Mouse (Mus musculus) hindbrain, embryonic 12.5 days (tissue): ENCODE measurements around the gene Spata18. TPM values are rescaled to one million over a fixed set of nuclear protein-coding genes. Genes with fewer than 3 reads are reported as not detected.
A peak's percentile ranks its signal among the peaks of the same experiment; 100 is the strongest.

Experiments used
- ATAC-seq: fragments of 200-750 bp; cut with Nextera tagmentation; 2 replicates; pipeline ENCODE4 v1.8.0; 2017; ENCODE audit warnings: moderate TSS enrichment; ENCODE audit not compliant: low FRiP score
- H3K27ac ChIP-seq: fragments of 300-500 bp; sonication (generic); 2 replicates; pipeline ENCODE4 v1.5.1; 2016; ENCODE audit warnings: mild to moderate bottlenecking
- H3K27me3 ChIP-seq: fragments of 300-500 bp; sonication (generic); 2 replicates; pipeline ENCODE4 v1.6.1; 2016; ENCODE audit warnings: mild to moderate bottlenecking
- H3K36me3 ChIP-seq: fragments of 300-500 bp; sonication (generic); 2 replicates; pipeline ENCODE4 v1.6.1; 2016; ENCODE audit warnings: mild to moderate bottlenecking
- H3K4me1 ChIP-seq: fragments of 300-500 bp; sonication (generic); 2 replicates; pipeline ENCODE4 v1.6.1; 2016
- H3K4me2 ChIP-seq: fragments of 300-500 bp; sonication (generic); replicated peaks from 2 replicates; pipeline ENCODE4 v1.6.1; 2016; ENCODE audit warnings: mild to moderate bottlenecking
- H3K4me3 ChIP-seq: fragments of 300-500 bp; sonication (generic); 2 replicates; pipeline ENCODE4 v1.5.1; 2016; ENCODE audit warnings: mild to moderate bottlenecking
- H3K9ac ChIP-seq: fragments of 300-500 bp; sonication (generic); 2 replicates; pipeline ENCODE4 v1.6.1; 2016; ENCODE audit warnings: mild to moderate bottlenecking, moderate library complexity
- H3K9me3 ChIP-seq: fragments of 300-500 bp; sonication (generic); replicated peaks from 2 replicates; pipeline ENCODE4 v1.6.1; 2016; ENCODE audit warnings: mild to moderate bottlenecking
- WGBS: fragments of 180-500 bp; shearing (Covaris S2); methylation state at CpG from one replicate; pipeline ENCODE4 v1.1.7; 2016; 5-methylcytosine and 5-hydroxymethylcytosine counted together
- polyA plus RNA-seq: library from polyadenylated mRNA; unstranded; fragments of >200 nt; fragmentation: Nextera tagmentation; extraction: Ambion mirVana; gene quantifications from 2 replicates; pipeline ENCODE4 v1.2.1, GENCODE M21; 2016

Gene Spata18
- polyA plus RNA-seq, 1 experiment from 2014 or later = 0.90 TPM

DNA sequence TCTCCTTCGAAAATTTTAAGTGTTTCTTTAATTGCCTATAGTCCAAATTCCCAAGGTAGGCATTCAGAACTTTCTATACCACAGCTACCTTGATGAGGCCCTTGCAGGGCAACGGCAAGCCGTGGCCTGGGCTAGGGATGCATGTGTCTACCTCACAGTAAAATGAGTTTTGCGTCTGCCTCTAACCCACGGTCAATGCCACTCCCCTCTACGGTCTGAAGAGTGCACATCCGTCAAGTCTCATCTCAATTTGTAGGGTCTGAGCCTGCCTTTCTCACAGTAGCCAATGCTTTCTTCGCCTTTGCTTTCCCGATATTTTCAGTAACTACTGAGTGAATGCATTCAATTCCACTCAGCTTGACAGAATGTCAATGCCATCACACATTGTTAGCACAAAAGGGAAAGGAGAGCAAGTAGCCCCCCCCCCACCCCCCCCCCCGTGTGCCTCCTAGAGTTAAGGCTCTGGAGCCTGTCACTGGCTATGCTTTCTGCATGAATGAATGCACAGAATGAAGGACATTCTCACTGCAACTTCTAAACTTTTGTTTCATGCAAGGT is 20.1 kb upstream of the Spata18 start:
- H3K27ac ChIP-seq = no peak overlapping the region
- no peak for ATAC-seq
- WGBS = 40% methylated on average over 10 of the region's 10 CpGs
- no peak overlapping the region for H3K9ac ChIP-seq
- H3K4me2 ChIP-seq = no peak overlapping the region
- H3K4me3 ChIP-seq = no peak overlapping the region
- H3K4me1 ChIP-seq = peaks cover 9% of the 10 kb centered on the region
- 0 out of 2 replicates have a peak, but pooled peaks cover 4% of the 10 kb centered on the region for H3K9me3 ChIP-seq
- no peaks in the 10 kb centered on the region; the same call in 1 of the 2 replicates for H3K27me3 ChIP-seq
- H3K36me3 ChIP-seq = peaks cover 22% of the 10 kb centered on the region

GRCm38 (mm10) chr5:73632291-73632690 is 18.9 kb upstream of the Spata18 start, which contains the start of gene Lrrc66:
Gene Lrrc66, minus strand, starts transcription at chr5:73632526.
- H3K4me1 ChIP-seq = peaks cover 9% of the 10 kb centered on the region
- no peaks in the 10 kb centered on the region for H3K27me3 ChIP-seq
- H3K36me3 ChIP-seq = peaks cover 24% of the 10 kb centered on the region
- no peak within 1 kb of the TSS for H3K27ac ChIP-seq
- 82% methylated on average over 8 of the region's 8 CpGs for WGBS
- no peak for ATAC-seq
- H3K4me3 ChIP-seq = no peak within 1 kb of the TSS
- H3K9me3 ChIP-seq = 0 out of 2 replicates have a peak, but pooled peaks cover 4% of the 10 kb centered on the region
- H3K9ac ChIP-seq = no peak within 1 kb of the TSS
- H3K4me2 ChIP-seq = no peak within 1 kb of the TSS

DNA sequence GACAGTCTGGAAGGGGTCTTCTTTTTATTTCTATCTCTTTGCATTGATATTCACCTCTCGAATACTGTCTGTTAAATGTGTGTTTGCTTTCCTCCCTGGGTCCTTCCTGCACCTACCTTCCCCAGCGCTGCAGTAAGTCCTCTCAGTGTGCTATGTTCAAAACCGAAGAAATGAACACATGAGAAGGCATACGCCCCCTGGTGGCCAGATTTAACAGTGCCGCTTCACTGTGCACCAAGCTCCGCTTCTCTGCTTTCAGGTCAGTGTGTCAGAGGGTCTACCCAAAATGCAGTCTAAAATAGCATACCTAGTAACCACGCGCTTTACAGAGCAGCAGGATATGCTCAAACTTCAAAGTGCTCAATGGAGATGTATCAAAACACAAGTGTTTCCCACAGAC is 18.0 kb upstream of the Spata18 start:
- no peak for ATAC-seq
- 51% methylated on average over 8 of the region's 8 CpGs for WGBS
- H3K27ac ChIP-seq = no peak overlapping the region

DNA sequence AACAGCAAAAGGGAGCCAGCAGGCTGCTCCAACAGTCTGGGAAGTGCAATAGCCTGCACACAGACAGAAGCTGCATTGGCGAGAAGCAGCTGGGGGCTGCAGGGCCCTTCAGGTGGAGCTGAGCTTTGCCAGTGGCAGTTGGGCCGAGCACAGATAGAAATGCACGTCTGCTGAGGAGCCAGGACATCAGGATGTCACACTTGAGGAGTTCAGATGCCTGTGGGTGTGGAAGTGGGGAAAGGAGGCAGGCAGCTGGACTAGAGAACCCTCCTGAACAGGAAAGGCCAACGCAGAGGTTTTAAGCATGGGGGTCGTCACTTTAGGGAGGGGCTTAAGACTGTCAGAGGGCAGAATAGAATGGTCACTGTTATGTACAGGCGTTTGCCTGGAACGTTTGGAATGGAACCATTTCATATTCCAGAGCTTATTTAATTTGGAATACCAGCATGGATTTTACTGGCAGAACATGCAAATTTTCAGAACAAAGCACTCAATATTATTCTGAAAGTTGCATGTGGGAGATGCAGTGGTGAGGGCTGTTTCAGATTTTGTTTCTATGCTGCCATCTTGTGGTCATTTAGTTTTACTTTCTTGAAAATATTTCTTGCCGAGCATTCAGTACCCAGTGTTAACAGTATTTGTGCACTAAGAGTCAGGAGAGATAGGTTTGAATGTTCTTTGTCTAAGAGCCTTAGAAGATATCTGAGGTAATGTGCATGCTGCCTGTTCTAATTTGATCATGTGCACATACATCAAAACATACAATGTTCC is 13.7 kb upstream of the Spata18 start:
- no peak overlapping the region for H3K27ac ChIP-seq
- H3K4me1 ChIP-seq = no peaks in the 10 kb centered on the region
- ATAC-seq = peak; percentile 55
- H3K9me3 ChIP-seq = 0 out of 2 replicates have a peak, but pooled peaks cover 4% of the 10 kb centered on the region
- H3K9ac ChIP-seq = no peak overlapping the region
- no peak overlapping the region for H3K4me2 ChIP-seq
- no peaks in the 10 kb centered on the region for H3K27me3 ChIP-seq
- 43% methylated on average over 8 of the region's 8 CpGs for WGBS
- no peak overlapping the region for H3K4me3 ChIP-seq
- peaks cover 41% of the 10 kb centered on the region for H3K36me3 ChIP-seq

More for the DNA sequence above, 18.0 kb upstream of the Spata18 start:
- Histone ChIP-seq H3K4me2 (no peak overlapping the region), H3K9ac (no peak overlapping the region), H3K9me3 (0 out of 2 replicates have a peak, but pooled peaks cover 4% of the 10 kb centered on the region), H3K4me3 (no peak overlapping the region), H3K4me1 (peaks cover 9% of the 10 kb centered on the region), H3K36me3 (peaks cover 24% of the 10 kb centered on the region), H3K27me3 (no peaks in the 10 kb centered on the region)

DNA sequence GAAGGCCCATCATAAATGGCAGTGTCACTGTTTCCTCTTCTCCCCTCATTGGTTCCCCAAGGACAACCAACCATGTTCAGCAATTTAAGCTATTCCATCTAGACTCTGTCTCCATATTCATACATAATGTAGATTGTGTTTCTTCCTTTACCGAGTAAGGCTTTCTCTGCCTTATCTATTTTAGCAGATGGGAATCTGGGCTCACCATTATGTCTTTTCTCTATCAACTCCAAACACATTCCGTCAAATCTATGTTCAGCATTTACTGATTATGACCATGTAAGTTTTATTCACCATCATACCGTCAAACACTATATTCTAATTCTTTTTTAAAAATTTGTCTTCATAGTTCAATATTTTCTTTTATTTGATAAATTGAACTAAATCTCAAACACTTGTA is 10.1 kb upstream of the Spata18 start:
- H3K27me3 ChIP-seq = no peaks in the 10 kb centered on the region
- H3K27ac ChIP-seq = no peak overlapping the region
- H3K4me3 ChIP-seq = no peak overlapping the region
- no peak for ATAC-seq
- no peaks in the 10 kb centered on the region for H3K4me1 ChIP-seq
- no peak overlapping the region for H3K4me2 ChIP-seq
- WGBS = 89% methylated on average over 3 of the region's 3 CpGs
- no peaks in the 10 kb centered on the region for H3K9me3 ChIP-seq
- H3K9ac ChIP-seq = no peak overlapping the region
- H3K36me3 ChIP-seq = peaks cover 20% of the 10 kb centered on the region; the same call in 1 of the 2 replicates

GRCm38 (mm10) chr5:73642091-73642490 is 9.1 kb upstream of the Spata18 start:
- no peak for ATAC-seq
- Histone ChIP-seq H3K27ac (no peak overlapping the region), H3K9ac (no peak overlapping the region), H3K36me3 (peaks cover 17% of the 10 kb centered on the region; the same call in 1 of the 2 replicates), H3K4me2 (no peak overlapping the region), H3K27me3 (no peaks in the 10 kb centered on the region), H3K4me1 (peaks cover 5% of the 10 kb centered on the region; the same call in 1 of the 2 replicates), H3K9me3 (no peaks in the 10 kb centered on the region), H3K4me3 (no peak overlapping the region)
- WGBS = 79% methylated on average over 4 of the region's 4 CpGs

- Histone ChIP-seq H3K36me3 (no peaks in the 10 kb centered on the region; the same call in 1 of the 2 replicates), H3K9me3 (no peaks in the 10 kb centered on the region), H3K4me1 (peaks cover 33% of the 10 kb centered on the region), H3K4me3 (peak within 1 kb of the TSS; percentile 67), H3K27me3 (peaks cover 45% of the 10 kb centered on the region), H3K4me2 (peak within 1 kb of the TSS; percentile 83), H3K9ac (peak within 1 kb of the TSS; percentile 92), H3K27ac (peak within 1 kb of the TSS; percentile 58)
- peak; percentile 88 for ATAC-seq
- WGBS = under 1% methylated on average over 62 of the region's 62 CpGs
Observed at GRCm38 (mm10) chr5:73647261-73647900, 3.8 kb upstream of the Spata18 start, which contains the start of gene Sgcb. Gene Sgcb, minus strand, starts transcription at chr5:73647790.

DNA sequence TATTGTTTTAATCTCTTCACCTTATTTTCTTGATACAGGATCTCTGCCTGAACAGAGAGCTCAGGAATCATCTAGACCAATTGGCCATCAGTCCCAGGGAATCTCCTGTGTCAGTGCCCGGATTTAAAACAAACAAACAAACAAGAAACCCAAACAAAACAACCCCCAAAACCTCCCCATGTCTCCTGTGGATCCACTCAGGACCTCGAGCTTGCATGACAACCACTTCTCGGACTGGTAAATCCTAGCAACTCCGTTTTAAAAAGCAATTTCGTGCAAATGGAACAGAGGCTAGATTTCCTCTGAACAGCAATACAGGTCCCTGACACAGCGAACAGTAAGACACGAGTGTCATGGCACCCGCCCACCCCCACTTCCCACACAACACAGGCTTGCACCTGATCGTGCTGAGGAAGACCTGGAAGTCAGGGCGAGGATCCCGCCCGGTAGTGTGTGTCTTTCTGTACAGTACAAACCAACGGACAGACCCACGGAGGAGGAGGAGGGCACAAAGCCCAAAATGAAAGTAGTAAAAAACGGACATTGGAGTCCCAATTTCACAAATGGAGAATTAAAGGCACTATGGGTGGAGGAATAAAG is 714 bp upstream of the Spata18 start:
- Histone ChIP-seq H3K4me3 (peak overlapping the region; percentile 41), H3K36me3 (no peaks in the 10 kb centered on the region), H3K4me2 (peak overlapping the region; percentile 75), H3K4me1 (peaks cover 33% of the 10 kb centered on the region), H3K27ac (no peak overlapping the region), H3K9me3 (no peaks in the 10 kb centered on the region), H3K27me3 (peaks cover 57% of the 10 kb centered on the region), H3K9ac (peak overlapping the region; percentile 19; the same call in 1 of the 2 replicates)
- no peak for ATAC-seq
- under 1% methylated on average over 15 of the region's 15 CpGs for WGBS

DNA sequence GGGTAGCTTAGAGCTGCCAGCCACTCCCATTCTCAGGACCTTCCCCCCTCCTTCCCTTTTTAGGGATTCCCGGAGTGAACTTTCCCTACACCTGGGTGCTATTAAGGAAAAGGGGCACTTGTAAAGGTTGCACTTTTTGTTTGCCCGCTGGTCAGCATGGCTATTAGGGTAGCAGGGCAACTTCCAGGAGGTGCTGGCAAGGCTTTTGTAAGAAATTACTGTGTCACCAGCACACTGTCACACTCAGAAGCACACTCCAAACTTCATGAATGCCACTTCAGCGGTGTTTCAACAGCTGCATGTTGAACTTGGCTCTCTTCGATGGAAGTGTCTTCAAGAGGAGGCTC is 649 bp downstream of the Spata18 start:
- no peak overlapping the region for H3K27ac ChIP-seq
- H3K36me3 ChIP-seq = no peaks in the 10 kb centered on the region
- WGBS = under 1% methylated on average over 4 of the region's 4 CpGs
- ATAC-seq = no peak
- peak overlapping the region; percentile 75 for H3K4me2 ChIP-seq
- H3K27me3 ChIP-seq = peaks cover 57% of the 10 kb centered on the region
- H3K9ac ChIP-seq = no peak overlapping the region
- H3K4me1 ChIP-seq = peaks cover 27% of the 10 kb centered on the region
- peak overlapping the region; percentile 41 for H3K4me3 ChIP-seq
- no peaks in the 10 kb centered on the region for H3K9me3 ChIP-seq

DNA sequence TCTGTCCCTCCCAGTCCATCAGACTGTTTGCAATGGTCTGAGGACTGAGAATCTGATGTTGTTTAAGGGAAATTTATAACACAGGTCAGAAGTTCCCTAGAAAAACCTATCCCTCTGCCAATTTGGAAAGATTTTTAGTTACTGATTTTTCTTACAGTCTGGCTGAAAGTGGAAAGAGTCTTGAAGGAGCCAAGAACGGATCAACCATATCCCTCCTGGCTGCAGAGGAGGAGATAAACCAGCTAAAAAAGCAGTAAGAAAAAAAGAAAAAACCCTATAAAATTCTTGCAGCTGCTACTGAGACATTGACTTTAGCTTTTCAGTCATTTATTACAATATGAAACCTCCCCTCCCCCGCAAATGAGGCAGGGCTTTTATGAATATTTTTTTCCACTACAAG is 15.5 kb downstream of the Spata18 start:
- no peak for ATAC-seq
- H3K27ac ChIP-seq = no peak overlapping the region
- no peak overlapping the region for H3K9ac ChIP-seq
- H3K4me3 ChIP-seq = no peak overlapping the region
- H3K9me3 ChIP-seq = no peaks in the 10 kb centered on the region
- 0 out of 2 replicates have a peak, but pooled peaks cover 2% of the 10 kb centered on the region for H3K4me1 ChIP-seq
- no peaks in the 10 kb centered on the region for H3K27me3 ChIP-seq
- WGBS = 83% methylated on average over 2 of the region's 2 CpGs
- H3K4me2 ChIP-seq = no peak overlapping the region
- H3K36me3 ChIP-seq = no peaks in the 10 kb centered on the region

DNA sequence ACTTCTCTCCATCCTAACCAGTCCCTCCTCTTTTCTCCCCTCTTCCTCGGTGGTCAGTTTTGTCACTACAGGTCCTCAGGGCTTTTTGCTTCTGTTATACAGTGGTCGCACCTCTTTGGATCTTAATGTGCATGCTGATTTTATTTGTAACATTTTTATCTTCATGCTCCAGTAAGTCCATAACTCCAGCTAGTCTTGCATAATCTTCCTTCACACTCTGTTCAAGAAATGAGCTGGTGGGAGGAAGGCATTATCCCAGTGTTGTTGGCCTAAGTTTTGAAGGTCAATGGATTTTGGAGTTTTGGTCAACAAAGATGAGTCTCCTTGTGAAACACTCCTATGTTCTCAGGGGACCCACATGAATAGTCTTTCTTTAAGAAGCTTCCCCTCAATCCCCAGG is 16.7 kb downstream of the Spata18 start:
- no peak overlapping the region for H3K27ac ChIP-seq
- 80% methylated on average over 2 of the region's 2 CpGs for WGBS
- no peak for ATAC-seq

GRCm38 (mm10) chr5:73669386-73669785 is 18.2 kb downstream of the Spata18 start:
- Histone ChIP-seq H3K9ac (no peak overlapping the region), H3K9me3 (no peaks in the 10 kb centered on the region), H3K27ac (no peak overlapping the region), H3K27me3 (no peaks in the 10 kb centered on the region), H3K4me3 (peak overlapping the region; percentile 10), H3K4me2 (peak overlapping the region; percentile 44), H3K36me3 (no peaks in the 10 kb centered on the region), H3K4me1 (0 out of 2 replicates have a peak, but pooled peaks cover 2% of the 10 kb centered on the region)
- WGBS = 45% methylated on average over 26 of the region's 26 CpGs
- no peak for ATAC-seq

More for the DNA sequence above, 16.7 kb downstream of the Spata18 start:
- H3K27me3 ChIP-seq = no peaks in the 10 kb centered on the region
- H3K9ac ChIP-seq = no peak overlapping the region
- H3K4me1 ChIP-seq = 0 out of 2 replicates have a peak, but pooled peaks cover 2% of the 10 kb centered on the region
- H3K36me3 ChIP-seq = no peaks in the 10 kb centered on the region
- no peak overlapping the region for H3K4me3 ChIP-seq
- no peak overlapping the region for H3K4me2 ChIP-seq
- H3K9me3 ChIP-seq = no peaks in the 10 kb centered on the region
